Mouse (Mus musculus): Measurements from ENCODE around the gene Tgif1.

- TF ChIP-seq EP300 (IDR thresholded peaks at IDR 0.05; ENCODE audit: low read depth), result no peak
- no peak for TF ChIP-seq CTCF (IDR thresholded peaks at IDR 0.05; ENCODE audit: low read depth)
These were observed 25.2 kb downstream of the Tgif1 start for GRCm38 (mm10) chr17:70828180-70828528.

Data from liver, embryonic 14.5 days (tissue).